Mouse (Mus musculus) liver, embryonic 11.5 days (tissue): ENCODE measurements at regions not wholly inside any gene's neighbourhood (a gene's known extent, or its start where the extent isn't known, plus 50 kb on each side); places are given as distances from the start of the nearest gene placed in this dataset.

Source experiments
- ATAC-seq: fragments of 200-750 bp; cut with Nextera tagmentation; replicated peaks from 2 replicates; pipeline ENCODE4 v1.8.0; 2017; ENCODE audit warnings: moderate number of reproducible peaks, mild to moderate bottlenecking, moderate TSS enrichment, moderate library complexity; ENCODE audit not compliant: low FRiP score
- DNase-seq: peaks from one replicate; pipeline ENCODE4 v3.0.0-alpha.2; 2017; ENCODE audit warnings: low spot score
- H3K27ac ChIP-seq: fragments of 300-500 bp; sonication (generic); 2 replicates; pipeline ENCODE4 v1.5.1; 2014; ENCODE audit warnings: mild to moderate bottlenecking, low read depth, low read length, control low read depth
- H3K27me3 ChIP-seq: fragments of 300-500 bp; sonication (generic); replicated peaks from 2 replicates; pipeline ENCODE4 v1.6.1; 2014; ENCODE audit warnings: low read length, mixed read lengths; ENCODE audit not compliant: control insufficient read depth, insufficient read depth
- H3K36me3 ChIP-seq: fragments of 300-500 bp; sonication (generic); 2 replicates; pipeline ENCODE4 v1.6.1; 2014; ENCODE audit warnings: mild to moderate bottlenecking, low read length, moderate library complexity, mixed read lengths; ENCODE audit not compliant: control insufficient read depth, insufficient read depth
- H3K4me1 ChIP-seq: fragments of 300-500 bp; sonication (generic); replicated peaks from 2 replicates; pipeline ENCODE4 v1.6.1; 2014; ENCODE audit warnings: low read length, mixed read lengths; ENCODE audit not compliant: control insufficient read depth, insufficient read depth
- H3K4me2 ChIP-seq: fragments of 300-500 bp; sonication (generic); 2 replicates; pipeline ENCODE4 v1.6.1; 2014; ENCODE audit warnings: mild to moderate bottlenecking, control low read depth, moderate library complexity
- H3K4me3 ChIP-seq: fragments of 300-500 bp; sonication (generic); 2 replicates; pipeline ENCODE4 v1.5.1; 2014; ENCODE audit warnings: low read depth, low read length, control low read depth
- H3K9ac ChIP-seq: fragments of 300-500 bp; sonication (generic); 2 replicates; pipeline ENCODE4 v1.6.1; 2014; ENCODE audit warnings: low read depth, low read length, control low read depth
- H3K9me3 ChIP-seq: fragments of 300-500 bp; sonication (generic); 2 replicates; pipeline ENCODE4 v1.6.1; 2016; ENCODE audit warnings: low read length, inconsistent platforms, mixed read lengths; ENCODE audit not compliant: control insufficient read depth
- WGBS: fragments of 180-500 bp; shearing (Covaris S2); extraction: QIAGEN DNeasy Blood & Tissue Kit; methylation state at CpG from one replicate; pipeline ENCODE4 v1.1.7; 2014; 5-methylcytosine and 5-hydroxymethylcytosine counted together

GRCm38 (mm10) chr4:32139586-32139985, 99.0 kb upstream of the Bach2 start:
- Histone ChIP-seq H3K27me3 (no peaks in the 10 kb centered on the region), H3K36me3 (no peaks in the 10 kb centered on the region), H3K4me3 (no peak overlapping the region), H3K4me1 (no peaks in the 10 kb centered on the region), H3K9ac (no peak overlapping the region), H3K9me3 (no peaks in the 10 kb centered on the region), H3K27ac (no peak overlapping the region), H3K4me2 (no peak overlapping the region)
- no peak for ATAC-seq
- DNase-seq: no peak
- WGBS: 67% methylated on average over 6 of the region's 6 CpGs

- Histone ChIP-seq H3K9me3 (no peaks in the 10 kb centered on the region), H3K27ac (no peak overlapping the region), H3K36me3 (no peaks in the 10 kb centered on the region), H3K4me3 (no peak overlapping the region), H3K4me1 (no peaks in the 10 kb centered on the region), H3K27me3 (no peaks in the 10 kb centered on the region), H3K9ac (no peak overlapping the region), H3K4me2 (no peak overlapping the region)
- DNase-seq: no peak
- no peak for ATAC-seq
- WGBS: 51% methylated on average over 2 of the region's 2 CpGs
Observed at GRCm38 (mm10) chr4:32140068-32140467, 98.5 kb upstream of the Bach2 start.

DNA sequence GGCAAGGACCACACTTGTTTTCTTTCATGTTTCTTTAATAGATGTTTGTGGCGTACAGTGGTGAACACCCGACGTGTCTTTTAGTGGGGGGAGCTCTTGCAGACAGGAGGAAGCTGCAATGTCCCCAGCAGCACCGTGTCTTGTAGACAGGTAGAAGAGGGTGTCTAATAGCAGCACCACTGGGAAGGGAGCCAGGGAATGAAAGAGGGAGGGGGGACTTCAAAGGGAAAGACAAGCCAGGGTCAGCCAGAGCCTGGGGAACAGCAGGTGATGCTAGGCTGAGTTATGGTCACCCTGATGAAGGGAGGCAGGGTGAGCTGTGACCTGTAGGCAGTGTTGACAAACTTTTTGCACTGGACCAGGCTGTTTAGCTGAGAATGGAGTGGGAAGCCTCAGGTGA, 96.4 kb upstream of the Bach2 start:
- H3K9me3 ChIP-seq: no peaks in the 10 kb centered on the region
- H3K27ac ChIP-seq: no peak overlapping the region
- no peaks in the 10 kb centered on the region for H3K27me3 ChIP-seq
- DNase-seq (no peak), ATAC-seq (no peak)
- H3K4me2 ChIP-seq: no peak overlapping the region
- 83% methylated on average over 4 of the region's 4 CpGs for WGBS
- H3K36me3 ChIP-seq: no peaks in the 10 kb centered on the region
- no peak overlapping the region for H3K9ac ChIP-seq
- H3K4me3 ChIP-seq: no peak overlapping the region
- no peaks in the 10 kb centered on the region for H3K4me1 ChIP-seq

- Histone ChIP-seq H3K9me3 (no peaks in the 10 kb centered on the region), H3K36me3 (no peaks in the 10 kb centered on the region), H3K4me1 (no peaks in the 10 kb centered on the region), H3K27ac (no peak overlapping the region), H3K4me3 (no peak overlapping the region), H3K4me2 (no peak overlapping the region), H3K9ac (no peak overlapping the region), H3K27me3 (no peaks in the 10 kb centered on the region)
- 67% methylated on average over 1 of the region's 1 CpGs for WGBS
- no peak for DNase-seq
- ATAC-seq: no peak
Observed at GRCm38 (mm10) chr4:32147146-32147545, 91.5 kb upstream of the Bach2 start.

- H3K36me3 ChIP-seq: no peaks in the 10 kb centered on the region
- H3K27ac ChIP-seq: no peak overlapping the region
- H3K4me3 ChIP-seq: no peak overlapping the region
- DNase-seq: no peak
- ATAC-seq: no peak
- no peak overlapping the region for H3K4me2 ChIP-seq
- no peak overlapping the region for H3K9ac ChIP-seq
- 84% methylated on average over 2 of the region's 2 CpGs for WGBS
- H3K27me3 ChIP-seq: no peaks in the 10 kb centered on the region
- no peaks in the 10 kb centered on the region for H3K4me1 ChIP-seq
- no peaks in the 10 kb centered on the region for H3K9me3 ChIP-seq
Observed at GRCm38 (mm10) chr4:32148597-32148996, 90.0 kb upstream of the Bach2 start.

DNA sequence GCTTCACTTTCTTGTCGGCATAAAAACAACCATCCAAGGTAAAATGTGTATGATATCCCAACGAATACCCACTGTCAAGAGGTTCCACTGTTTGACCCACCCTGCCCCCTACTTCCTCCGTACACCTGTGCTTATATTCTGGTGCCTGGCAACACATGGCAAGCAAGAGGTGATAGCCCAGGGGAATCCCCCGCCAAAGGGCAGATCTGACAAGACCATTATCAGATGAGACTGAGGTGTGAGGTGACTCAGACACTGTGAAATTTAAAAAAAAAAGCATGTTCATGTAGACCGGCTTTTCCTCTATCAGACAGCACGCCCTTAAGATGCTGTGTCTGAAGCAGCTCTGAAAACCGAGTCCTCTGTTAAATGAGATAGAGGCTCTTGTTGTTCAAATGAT, 89.4 kb upstream of the Bach2 start:
- Histone ChIP-seq H3K9me3 (no peaks in the 10 kb centered on the region), H3K27ac (no peak overlapping the region), H3K4me2 (no peak overlapping the region), H3K4me3 (no peak overlapping the region), H3K36me3 (no peaks in the 10 kb centered on the region), H3K27me3 (no peaks in the 10 kb centered on the region), H3K9ac (no peak overlapping the region), H3K4me1 (no peaks in the 10 kb centered on the region)
- DNase-seq (no peak), ATAC-seq (no peak)
- WGBS: 79% methylated on average over 7 of the region's 7 CpGs

GRCm38 (mm10) chr4:32153356-32153755, 85.2 kb upstream of the Bach2 start:
- no peak for DNase-seq
- peak; percentile 71 for ATAC-seq
- no peaks in the 10 kb centered on the region for H3K27me3 ChIP-seq
- H3K9me3 ChIP-seq: no peaks in the 10 kb centered on the region
- 75% methylated on average over 4 of the region's 4 CpGs for WGBS
- H3K36me3 ChIP-seq: no peaks in the 10 kb centered on the region
- H3K4me1 ChIP-seq: no peaks in the 10 kb centered on the region
- no peak overlapping the region for H3K4me3 ChIP-seq
- no peak overlapping the region for H3K27ac ChIP-seq
- no peak overlapping the region for H3K4me2 ChIP-seq
- no peak overlapping the region for H3K9ac ChIP-seq

- H3K4me1 ChIP-seq: peaks cover 1% of the 10 kb centered on the region
- no peak overlapping the region for H3K4me3 ChIP-seq
- no peaks in the 10 kb centered on the region for H3K36me3 ChIP-seq
- no peak for DNase-seq
- no peak overlapping the region for H3K9ac ChIP-seq
- H3K27me3 ChIP-seq: no peaks in the 10 kb centered on the region
- WGBS: 69% methylated on average over 8 of the region's 8 CpGs
- no peak for ATAC-seq
- H3K27ac ChIP-seq: no peak overlapping the region
- no peak overlapping the region for H3K4me2 ChIP-seq
- no peaks in the 10 kb centered on the region for H3K9me3 ChIP-seq
Observed at GRCm38 (mm10) chr4:32156965-32157364, 81.6 kb upstream of the Bach2 start.

DNA sequence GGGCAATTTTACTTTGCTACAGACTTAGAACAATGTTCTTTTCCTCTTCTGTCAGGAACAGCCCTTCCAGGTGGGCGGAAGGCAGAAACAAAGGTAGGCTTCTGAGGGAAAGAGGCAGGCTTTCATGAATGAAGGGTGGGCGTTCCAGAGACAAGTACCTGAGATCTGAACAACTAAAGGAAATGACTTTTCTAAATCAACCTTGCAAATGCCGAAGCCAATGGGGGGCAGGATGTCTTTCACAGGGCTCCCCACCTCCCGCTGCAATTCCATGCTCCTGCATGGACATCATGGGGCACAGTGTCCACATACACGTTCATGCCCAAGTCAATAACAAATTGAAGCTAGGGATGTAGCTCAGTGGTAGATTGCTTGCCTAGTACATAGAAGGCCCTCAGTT, 80.2 kb upstream of the Bach2 start:
- 68% methylated on average over 5 of the region's 5 CpGs for WGBS
- no peak overlapping the region for H3K27ac ChIP-seq
- no peak overlapping the region for H3K4me2 ChIP-seq
- H3K36me3 ChIP-seq: no peaks in the 10 kb centered on the region
- peaks cover 6% of the 10 kb centered on the region for H3K4me1 ChIP-seq
- H3K4me3 ChIP-seq: no peak overlapping the region
- H3K27me3 ChIP-seq: no peaks in the 10 kb centered on the region
- no peaks in the 10 kb centered on the region for H3K9me3 ChIP-seq
- H3K9ac ChIP-seq: no peak overlapping the region
- DNase-seq: no peak
- no peak for ATAC-seq
